Mouse (Mus musculus): ENCODE measurements at regions not wholly inside any gene's neighbourhood (a gene's known extent, or its start where the extent isn't known, plus 50 kb on each side); places are given as distances from the start of the nearest gene placed in this dataset.

DNA sequence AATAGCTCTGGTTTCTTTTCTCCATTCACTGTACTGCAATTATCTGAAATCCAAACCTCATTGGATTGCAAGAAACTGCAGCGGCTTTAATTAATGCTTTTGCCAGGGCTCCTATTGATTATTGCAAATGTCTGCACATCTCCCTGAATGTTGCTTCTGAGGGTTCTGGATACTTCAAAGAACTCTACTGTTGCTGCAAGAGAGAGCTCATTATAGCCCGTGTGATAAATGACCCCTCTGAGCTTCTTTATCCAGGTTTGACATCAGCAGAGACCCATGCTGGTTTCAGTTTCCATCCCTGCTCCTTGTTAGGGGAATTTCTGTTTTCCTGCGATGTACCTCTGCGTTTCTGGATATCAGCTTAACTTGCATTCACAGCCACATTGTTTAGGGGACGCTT lies 78.4 kb upstream of the Nav3 start:
- DNase-seq (ENCODE audit: low spot score in 2 of 2) = no peak

DNA sequence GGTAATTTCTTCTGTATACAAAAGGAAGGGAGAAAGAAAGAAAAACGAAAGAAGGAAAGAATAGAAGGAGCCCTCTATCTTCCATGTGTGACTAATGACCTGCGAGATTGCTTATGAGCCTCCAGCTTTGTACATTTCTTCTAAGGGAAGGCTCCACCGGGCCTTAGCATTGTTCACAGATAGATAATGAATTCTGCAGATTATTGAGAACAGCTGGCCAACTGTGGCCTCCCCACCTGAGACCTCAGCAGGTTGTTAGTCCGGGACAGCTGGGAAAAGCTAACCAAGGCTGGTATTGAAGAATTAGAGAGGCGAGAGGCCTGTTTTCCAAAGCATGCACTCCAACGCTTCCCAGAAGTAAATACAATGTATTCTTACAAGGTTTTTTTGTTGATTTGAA lies 86.7 kb upstream of the Nav3 start:
- no peak for DNase-seq (ENCODE audit: low spot score in 2 of 2)

DNA sequence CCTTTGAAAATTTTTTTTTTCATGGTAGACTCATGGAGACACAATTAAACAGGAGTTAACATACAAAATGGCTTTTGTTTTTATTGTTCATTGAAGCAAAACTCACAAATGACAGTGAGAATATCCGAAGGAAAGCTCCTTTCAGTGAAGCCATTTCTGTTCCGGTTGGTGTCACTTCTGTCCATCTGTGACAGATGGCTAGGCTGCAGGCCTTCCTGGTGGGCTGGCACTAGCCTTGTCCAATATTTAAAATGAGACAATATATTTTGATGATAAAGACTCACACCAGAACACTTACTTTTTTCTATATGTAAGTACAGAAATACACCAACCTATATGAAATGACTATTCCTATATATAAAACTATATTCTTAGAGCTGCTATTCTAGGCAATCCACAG lies 92.4 kb upstream of the Nav3 start:
- no peak for DNase-seq (ENCODE audit: low spot score in 2 of 2)

DNA sequence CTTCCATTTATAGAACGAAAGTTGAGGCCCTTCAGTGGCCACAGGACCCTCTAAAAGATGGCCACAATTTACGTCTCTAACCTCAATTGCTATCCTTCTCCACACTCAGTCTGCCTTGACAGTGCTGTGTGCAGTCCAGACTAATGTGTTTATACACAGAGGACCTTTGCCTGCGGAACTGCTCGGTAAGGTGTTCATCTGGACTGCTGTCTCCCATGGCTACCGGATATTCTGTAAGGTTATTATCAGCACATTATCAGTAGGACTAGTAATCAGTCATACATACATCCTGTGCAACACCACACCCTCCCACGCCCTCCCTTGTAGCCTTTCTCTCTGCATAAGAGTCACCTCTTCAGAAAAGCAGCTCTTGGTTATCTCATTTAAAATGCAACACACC lies 98.0 kb upstream of the Nav3 start:
- DNase-seq (ENCODE audit: low spot score in 2 of 2) = no peak

DNA sequence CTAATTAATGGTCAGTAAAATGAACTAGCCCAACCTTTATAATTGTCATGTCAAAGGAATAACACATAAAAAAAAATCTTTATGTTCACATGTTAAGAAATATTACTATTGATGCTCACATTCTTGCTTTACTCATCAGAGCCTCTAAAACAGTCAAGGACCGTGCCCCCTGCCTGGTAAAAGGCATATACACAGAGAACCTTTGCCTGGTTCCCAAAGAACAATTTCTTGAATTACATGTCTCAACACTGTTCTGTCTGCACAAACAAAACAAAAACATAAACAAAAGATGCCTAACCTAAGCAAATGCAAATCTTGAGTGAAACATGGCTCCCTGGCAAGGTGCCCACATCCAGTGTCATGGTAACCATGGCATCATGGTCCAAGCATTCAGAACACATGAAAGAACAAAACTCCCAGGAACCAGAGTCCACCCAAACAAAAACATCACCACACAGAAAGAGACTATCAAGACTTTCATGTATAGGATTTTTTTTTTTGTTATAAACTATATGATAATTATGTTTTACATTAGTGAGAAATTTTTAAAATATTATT lies 100.4 kb upstream of the Nav3 start:
- DNase-seq (ENCODE audit: low spot score in 2 of 2) = no peak

DNA sequence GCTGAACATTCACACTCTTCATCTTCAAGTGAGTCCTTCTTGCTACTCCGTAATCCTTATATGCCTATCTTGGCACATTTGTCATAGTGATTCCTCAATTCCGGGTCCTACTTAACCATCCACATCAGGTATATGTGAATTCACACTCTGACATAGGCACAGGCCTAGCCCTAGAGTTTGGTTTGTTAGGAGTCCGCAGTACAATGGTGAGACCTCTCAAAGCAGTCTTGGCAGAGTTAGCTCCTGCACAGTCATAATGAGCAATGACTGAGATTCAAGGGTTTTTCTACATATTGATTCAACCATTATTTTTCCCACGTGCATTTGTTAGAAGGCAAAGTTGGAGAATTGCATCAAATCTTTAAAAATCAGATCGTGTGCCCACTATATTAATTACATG lies 107.1 kb upstream of the Nav3 start:
- DNase-seq (ENCODE audit: low spot score in 2 of 2) = no peak

DNA sequence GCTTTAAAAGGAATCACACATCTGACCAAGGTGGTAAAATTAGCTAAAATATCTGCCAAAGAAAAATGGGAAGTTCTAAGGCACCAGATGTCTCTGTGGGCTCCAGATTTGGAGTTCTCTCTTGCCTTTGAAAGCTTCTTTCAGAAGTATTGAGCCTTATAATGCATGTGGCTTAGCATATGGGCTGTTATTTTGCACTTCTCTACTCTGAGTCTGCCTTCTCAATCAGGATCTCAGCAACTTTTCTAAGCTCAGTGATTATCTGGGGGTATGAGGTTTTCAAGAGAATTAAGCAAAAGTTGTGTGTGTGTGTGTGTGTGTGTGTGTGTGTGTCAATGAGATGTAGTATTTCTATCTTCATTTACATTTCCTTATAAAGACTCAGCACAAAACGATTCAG lies 107.6 kb upstream of the Nav3 start:
- DNase-seq (ENCODE audit: low spot score in 2 of 2) = no peak

DNA sequence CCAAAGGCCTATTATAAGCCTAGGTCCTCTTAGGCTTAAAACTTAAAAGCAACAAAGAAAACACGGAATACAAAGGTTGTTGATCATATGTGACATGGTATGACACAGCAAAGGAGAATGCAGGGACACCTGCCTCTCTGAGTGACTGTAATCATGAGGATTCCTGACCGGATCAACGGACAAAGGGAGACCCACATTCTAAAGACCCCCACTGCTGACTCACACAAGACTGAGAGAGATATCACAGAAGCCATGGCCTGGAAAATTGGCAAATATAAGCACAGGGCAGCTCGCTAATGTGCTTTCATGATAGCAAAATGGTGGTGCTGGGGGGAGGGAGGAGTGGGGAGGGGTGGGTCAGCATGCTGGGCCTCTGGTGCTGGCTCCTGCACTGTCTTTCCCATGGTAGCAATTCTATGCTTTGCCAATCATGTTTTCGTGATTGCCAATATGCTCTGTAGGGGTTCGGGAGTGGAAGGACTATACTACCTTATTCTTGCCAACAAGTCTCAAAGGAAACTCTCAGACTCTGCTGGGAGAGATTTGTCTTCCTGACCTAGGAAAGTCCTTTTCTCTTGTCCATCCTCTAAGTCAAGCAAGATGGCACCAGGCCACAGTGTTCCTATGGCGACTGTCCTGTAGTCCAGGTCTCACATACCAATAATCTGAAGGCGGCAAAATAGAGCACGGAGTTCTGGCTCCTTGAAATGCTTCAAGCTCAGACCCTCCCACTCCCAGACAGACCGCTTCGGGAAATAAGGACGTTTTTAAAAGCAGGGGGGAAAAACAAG lies 110.5 kb upstream of the Nav3 start:
- no peak for DNase-seq (ENCODE audit: low spot score in 2 of 2)

DNA sequence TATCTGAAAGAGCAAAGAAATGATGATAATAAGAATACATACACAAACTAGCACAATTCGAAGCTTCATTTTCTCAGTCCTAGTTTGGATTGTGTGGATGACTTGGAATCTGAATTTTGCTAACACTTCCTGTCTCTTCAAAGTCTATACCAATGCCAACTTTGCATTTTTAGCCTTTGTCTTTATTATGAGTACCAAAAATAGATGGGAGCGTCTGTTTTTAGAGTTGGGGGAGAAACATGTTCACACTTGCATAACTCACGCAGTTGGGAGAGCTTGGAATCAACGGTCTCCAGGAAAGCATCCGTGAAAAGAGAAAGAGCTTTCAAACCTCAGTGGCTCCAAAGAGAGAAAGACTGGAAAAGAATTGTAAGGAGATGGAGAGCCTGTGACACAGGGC lies 114.5 kb upstream of the Nav3 start:
- no peak for DNase-seq (ENCODE audit: low spot score in 2 of 2)

DNA sequence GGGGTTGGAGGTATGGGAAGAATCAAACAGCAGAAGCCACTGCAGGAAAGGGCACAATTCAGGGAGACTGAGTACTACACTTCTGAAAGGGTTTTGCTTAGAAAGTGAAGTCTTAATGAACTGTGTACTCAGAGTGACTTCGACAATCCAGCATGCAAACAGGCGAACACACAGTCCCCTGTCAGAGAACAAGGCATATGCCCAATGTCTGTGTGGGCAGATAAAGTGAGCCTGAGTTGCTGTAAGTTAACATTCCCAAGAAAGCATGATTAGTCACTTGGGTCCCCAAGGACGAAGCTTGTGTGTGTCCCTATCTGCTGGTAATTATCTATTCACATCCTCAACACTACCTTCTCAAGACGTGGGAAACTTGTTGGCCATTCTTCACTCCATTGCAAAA lies 115.2 kb upstream of the Nav3 start:
- DNase-seq (ENCODE audit: low spot score in 2 of 2) = no peak

DNA sequence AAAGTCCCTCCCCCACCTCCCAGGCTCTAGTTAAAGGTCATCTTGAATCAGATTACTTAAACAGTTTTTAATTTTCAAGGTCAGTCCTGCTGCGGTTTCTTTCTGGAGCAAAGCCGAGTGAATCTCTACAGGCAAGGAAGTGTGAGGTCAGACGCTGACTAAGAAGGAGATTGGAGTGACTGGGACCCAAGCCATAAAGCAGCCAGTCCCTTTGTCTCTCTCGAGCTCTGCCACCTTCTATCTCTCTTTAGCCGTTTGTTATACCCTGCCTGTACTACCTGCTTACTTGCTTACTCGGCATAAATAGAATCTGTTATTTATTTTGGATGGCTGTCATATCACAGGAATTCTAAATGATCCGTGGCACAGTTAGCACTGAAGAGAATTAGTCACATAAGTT lies 117.5 kb upstream of the Nav3 start:
- no peak for DNase-seq (ENCODE audit: low spot score in 2 of 2)

DNA sequence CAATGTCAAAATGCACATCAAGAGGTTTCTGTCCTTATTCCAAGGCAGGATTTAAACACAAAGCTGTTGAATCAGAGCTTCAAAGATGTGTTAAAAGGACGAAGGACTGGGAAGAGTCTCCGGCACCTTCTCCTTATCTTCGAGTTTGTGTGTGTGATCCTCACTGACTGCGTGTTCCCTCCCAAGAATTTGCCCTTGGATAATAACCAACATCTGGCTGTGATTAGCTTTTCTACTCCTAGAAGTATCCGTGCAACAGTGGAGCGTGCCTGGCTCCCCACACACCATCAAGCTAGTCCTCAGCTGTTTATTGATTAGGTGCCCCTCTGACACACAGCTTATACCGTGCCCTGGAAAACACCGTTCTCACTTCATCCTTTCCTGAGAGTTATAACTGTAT lies 130.0 kb upstream of the Nav3 start:
- no peak for DNase-seq (ENCODE audit: low spot score in 2 of 2)

DNA sequence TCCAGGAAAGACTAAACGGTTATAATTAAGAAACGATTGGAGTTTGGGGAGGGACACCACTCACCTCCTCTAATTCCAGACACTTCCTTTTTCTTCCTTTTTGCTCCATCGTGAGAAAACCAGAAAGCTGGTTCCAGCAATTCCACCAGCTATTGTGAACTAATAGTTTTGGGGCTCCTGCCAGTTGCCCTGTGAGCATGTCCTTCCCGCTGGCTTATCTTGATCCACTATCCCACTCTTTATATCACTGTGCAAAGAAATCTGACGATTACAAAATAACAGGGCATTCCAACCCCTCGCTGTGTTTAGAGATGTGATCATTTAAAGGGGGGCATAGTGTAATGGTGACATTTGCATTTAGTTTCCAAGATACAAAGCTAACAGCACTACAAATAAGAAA lies 130.5 kb upstream of the Nav3 start:
- DNase-seq (ENCODE audit: low spot score in 2 of 2) = no peak

DNA sequence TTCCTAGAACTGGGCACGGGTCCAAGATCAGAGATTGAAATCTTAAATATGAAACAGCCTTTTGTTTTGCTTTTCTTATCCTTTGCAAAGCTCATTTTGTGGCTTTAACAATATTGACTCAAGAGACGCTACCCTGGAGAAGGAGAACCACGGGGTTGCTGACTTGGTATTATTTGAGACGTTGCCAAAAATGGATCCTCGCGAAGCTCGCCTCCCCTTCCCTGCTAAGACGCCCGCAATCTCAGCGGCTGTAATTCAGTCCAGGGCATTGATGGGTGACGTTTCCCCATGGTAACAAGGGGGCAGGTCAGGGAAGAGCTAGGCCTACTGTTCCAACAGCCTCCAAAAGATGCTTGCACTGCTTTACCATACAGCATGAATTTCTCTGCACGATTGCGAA lies 131.5 kb upstream of the Nav3 start:
- DNase-seq (ENCODE audit: low spot score in 2 of 2) = no peak

DNA sequence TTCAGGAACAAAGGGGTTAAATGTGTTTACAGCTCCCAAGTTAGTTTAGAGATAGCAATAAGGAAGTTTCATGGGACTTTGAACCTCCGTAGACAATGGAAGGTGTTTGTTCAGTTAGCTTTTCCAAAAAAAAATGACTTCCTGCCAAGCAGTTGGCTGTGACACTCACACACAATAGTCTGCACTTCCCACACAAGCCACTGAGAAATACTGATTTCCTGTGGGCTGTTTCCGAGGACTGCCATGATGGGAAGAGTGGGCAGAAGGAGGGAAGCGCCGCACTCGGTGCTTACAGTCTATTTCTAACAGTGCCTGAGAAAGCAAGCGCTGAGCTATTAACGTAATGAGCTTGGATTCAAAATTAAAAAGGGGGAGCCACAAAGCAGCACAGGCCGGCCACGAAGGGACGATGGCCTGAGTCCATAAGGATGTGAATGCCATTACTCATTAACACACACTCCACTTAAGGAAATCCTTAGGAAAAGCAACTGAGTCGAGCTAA lies 144.4 kb upstream of the Nav3 start:
- no peak for DNase-seq (ENCODE audit: low spot score in 2 of 2)

DNA sequence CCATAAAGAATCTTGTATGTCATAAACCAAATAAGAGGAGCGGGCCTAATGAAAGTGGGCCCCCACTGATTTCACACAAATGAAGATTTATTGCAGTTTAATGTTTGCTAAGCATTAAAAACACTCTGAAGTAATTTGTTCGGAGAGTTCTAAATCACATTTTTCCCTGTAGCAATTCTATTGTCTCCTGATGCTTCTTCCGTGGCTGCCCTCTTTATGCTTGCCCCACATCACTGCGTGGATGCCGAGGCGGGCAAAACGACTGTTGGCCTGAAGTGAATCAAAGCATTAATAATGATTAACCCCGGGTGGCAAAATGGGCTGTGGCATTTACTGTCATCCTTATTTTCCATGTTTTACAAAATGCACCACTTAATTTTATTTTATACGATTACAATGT lies 134.9 kb upstream of the E2f7 start:
- DNase-seq (ENCODE audit: low spot score in 2 of 2) = no peak

DNA sequence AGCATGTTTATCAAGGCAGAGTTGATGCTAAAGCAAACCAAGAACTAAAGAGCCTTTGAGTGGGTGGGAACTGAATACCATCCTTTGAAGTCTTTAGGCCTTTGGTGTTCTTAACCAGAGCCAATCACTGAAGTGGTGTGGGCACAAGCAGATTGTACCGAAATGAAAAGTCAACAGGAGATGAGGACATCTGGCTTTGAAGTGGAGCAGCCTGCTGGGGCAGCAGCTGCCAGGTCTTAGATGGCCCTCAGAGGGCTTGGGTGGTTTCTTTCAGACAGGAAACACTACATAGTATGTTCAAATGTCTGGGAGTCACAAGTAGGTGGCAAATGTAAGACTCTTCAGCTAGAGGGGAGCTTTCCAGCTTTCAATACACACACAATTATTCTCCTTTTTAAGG lies 128.2 kb upstream of the E2f7 start:
- DNase-seq (ENCODE audit: low spot score in 2 of 2) = no peak

DNA sequence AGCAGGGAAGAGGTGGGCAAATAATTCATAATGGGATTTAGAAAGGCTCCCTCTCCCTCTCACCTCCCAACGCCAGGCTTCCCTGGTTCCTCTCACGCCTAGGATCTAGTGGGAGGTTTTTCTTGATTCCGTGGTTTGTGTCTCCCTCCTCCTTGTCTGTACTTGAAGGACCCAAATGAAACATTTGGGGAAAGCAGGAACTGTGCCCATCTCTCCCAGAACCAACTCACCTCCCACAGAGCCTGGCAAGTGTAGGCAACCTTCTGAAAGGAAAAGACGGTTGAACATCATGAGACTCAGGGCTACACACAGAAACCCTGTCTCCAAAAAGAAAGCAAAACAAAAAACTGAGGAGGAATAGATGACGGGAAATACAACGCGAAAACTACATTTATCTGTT lies 126.0 kb upstream of the E2f7 start:
- no peak for DNase-seq (ENCODE audit: low spot score in 2 of 2)

DNA sequence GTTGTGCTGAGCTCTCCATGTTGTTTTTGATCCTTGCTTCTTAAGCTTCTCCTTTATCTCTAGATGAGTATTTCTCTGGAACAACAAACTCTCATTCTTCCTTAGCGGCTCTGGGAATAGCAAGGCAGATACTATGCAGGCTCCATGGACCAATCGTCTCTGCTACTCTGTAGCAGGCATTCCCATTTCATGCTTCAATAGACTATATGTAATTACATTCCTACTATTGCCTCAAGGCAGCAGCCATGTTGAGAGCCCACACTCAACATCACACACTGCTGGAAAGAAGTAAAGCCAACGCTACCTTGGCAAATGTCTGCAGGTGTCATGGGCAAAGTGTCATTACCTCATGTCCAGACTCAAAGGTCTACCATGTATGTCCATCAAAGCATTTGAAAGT lies 119.6 kb upstream of the E2f7 start:
- no peak for DNase-seq (ENCODE audit: low spot score in 2 of 2)

DNA sequence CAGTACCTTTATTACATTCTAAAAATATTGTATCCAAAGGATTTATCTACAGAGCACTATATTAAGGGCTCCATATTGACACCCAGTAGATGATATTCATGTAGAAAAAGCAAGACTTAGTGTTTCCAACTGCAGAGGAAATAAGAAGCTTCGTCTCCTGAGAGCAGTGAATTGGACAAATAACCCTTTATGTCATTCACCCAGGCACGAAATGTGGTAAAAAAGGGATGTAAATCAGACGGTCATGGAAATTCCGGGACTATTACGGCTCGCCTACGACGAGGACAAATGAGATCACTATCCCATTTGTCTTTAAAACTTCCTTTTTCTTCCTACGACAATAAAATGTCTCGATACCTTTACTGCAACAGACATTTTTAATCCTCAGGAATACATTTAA lies 104.8 kb upstream of the E2f7 start:
- DNase-seq (ENCODE audit: low spot score in 2 of 2) = no peak

DNA sequence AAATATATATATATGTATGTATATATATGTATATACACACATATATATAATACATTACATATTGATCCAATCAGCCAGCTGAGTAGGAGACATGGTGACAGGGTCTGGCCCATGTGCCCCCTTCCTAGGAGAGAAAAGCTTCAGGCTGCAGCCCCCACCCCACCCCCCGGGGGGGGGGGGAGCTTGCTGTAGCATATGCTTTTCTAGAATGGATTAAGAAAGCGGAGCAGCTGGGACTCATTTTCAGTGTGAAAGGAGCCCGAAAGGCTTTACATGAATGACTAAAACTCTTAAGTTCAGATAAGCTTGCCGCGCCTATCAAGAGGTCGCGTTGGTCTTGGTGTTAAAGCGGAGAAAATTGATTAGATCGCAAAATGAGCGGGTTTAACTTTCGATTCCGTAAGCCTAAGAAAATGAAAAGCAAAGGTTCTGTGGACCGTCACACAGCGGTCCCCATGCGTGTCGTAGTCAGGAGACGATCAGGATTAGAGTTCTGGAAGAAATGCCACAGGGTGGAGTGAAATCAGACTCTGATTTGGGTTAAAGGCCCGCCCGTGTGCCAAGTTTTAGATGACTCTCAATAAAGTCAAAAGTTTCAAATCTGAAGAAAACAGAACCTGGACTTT lies 103.1 kb upstream of the E2f7 start:
- no peak for DNase-seq (ENCODE audit: low spot score in 2 of 2)

DNA sequence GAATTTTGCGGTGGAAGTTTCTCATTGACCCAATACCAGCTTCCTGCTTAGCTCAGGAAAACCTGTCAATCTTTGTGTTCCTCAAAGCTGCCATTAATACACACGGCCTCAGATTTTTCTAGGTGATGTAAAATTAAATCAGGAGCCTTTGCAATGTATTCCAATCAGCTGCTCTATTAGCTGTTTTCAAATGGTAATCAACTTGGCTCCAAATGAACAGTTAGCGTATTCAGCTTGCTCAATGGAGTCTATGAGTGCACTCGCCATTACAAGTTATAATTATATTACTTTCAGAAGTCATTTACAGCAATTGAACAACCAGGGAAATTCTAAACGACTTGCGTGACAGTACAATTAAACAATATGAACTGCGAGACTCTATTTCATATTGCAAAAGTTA lies 97.6 kb upstream of the E2f7 start:
- DNase-seq (ENCODE audit: low spot score in 2 of 2) = no peak

DNA sequence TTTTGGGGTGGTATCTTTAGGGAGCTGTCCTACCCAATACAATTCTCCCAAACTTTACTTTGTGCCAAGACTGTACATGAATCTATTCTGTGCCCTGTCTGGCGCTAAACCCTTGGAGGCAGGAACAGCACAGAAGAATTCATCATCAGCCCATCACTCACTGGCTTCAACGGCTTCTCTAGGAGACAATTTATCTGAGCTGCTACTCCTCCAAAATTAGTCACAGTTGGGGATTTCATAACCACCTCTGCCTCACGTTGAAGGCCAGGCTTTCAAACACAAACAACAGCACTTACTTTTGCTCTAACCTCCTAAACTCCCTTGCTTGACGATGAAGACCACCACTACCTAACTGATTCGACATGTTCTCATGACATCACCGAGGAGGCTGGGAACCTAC lies 95.1 kb upstream of the E2f7 start:
- no peak for DNase-seq (ENCODE audit: low spot score in 2 of 2)

All from gastrocnemius, postnatal 4 days (tissue).